Mouse (Mus musculus) kidney, embryonic 16.5 days (tissue): Measurements from ENCODE around the gene Tln1. TPM values are rescaled to one million over a fixed set of nuclear protein-coding genes. Genes with fewer than 3 reads are reported as not detected.
A peak's percentile ranks its signal among the peaks of the same experiment; 100 is the strongest.

Experiments
- ATAC-seq: fragments of 200-750 bp; cut with Nextera tagmentation; 2 replicates; pipeline ENCODE4 v1.8.0; 2017; ENCODE audit warnings: moderate TSS enrichment; ENCODE audit not compliant: low FRiP score, low TSS enrichment
- H3K27ac ChIP-seq: fragments of 300-500 bp; sonication (generic); 2 replicates; pipeline ENCODE4 v1.5.1; 2014; ENCODE audit warnings: low read length
- H3K27me3 ChIP-seq: fragments of 300-500 bp; sonication (generic); 2 replicates; pipeline ENCODE4 v1.6.1; 2014; ENCODE audit warnings: low read length, control low read depth, mixed read lengths; ENCODE audit not compliant: insufficient read depth
- H3K36me3 ChIP-seq: fragments of 300-500 bp; sonication (generic); 2 replicates; pipeline ENCODE4 v1.6.1; 2014; ENCODE audit warnings: low read length, control low read depth, mixed read lengths; ENCODE audit not compliant: insufficient read depth
- H3K4me1 ChIP-seq: fragments of 300-500 bp; sonication (generic); 2 replicates; pipeline ENCODE4 v1.6.1; 2014; ENCODE audit warnings: low read length, control low read depth, mixed read lengths; ENCODE audit not compliant: insufficient read depth
- H3K4me2 ChIP-seq: fragments of 300-500 bp; sonication (generic); replicated peaks from 2 replicates; pipeline ENCODE4 v1.6.1; 2014; ENCODE audit warnings: low read depth, low read length
- H3K4me3 ChIP-seq: fragments of 300-500 bp; sonication (generic); 2 replicates; pipeline ENCODE4 v1.5.1; 2014; ENCODE audit warnings: mild to moderate bottlenecking, low read length
- H3K9ac ChIP-seq: fragments of 300-500 bp; sonication (generic); replicated peaks from 2 replicates; pipeline ENCODE4 v1.6.1; 2014; ENCODE audit warnings: low read length
- H3K9me3 ChIP-seq: fragments of 300-500 bp; sonication (generic); 2 replicates; pipeline ENCODE4 v1.6.1; 2016; ENCODE audit warnings: low read length, control low read depth
- WGBS: fragments of 180-500 bp; shearing (Covaris S2); extraction: QIAGEN DNeasy Blood & Tissue Kit; methylation state at CpG from one replicate; pipeline ENCODE4 v1.1.7; 2014; 5-methylcytosine and 5-hydroxymethylcytosine counted together
- polyA plus RNA-seq: library from polyadenylated mRNA; unstranded; fragments of >200 nt; fragmentation: Nextera tagmentation; extraction: Ambion mirVana; gene quantifications from 2 replicates; pipeline ENCODE4 v1.2.1, GENCODE M21; 2015

Gene Tln1
- polyA plus RNA-seq, 1 experiment from 2014 or later = 66.5 TPM

- no peak for ATAC-seq
- H3K27ac ChIP-seq = no peak overlapping the region
- WGBS = 78% methylated on average over 19 of the region's 19 CpGs
Observed at GRCm38 (mm10) chr4:43511675-43512454, 50.6 kb downstream of the Tln1 start.

GRCm38 (mm10) chr4:43509109-43509508, 53.4 kb downstream of the Tln1 start:
- no peak overlapping the region for H3K27ac ChIP-seq
- H3K27me3 ChIP-seq = no peaks in the 10 kb centered on the region
- peak overlapping the region; percentile 88 for H3K4me2 ChIP-seq
- peaks cover 15% of the 10 kb centered on the region for H3K4me1 ChIP-seq
- H3K4me3 ChIP-seq = peak overlapping the region; percentile 57
- no peaks in the 10 kb centered on the region for H3K36me3 ChIP-seq
- 40% methylated on average over 9 of the region's 9 CpGs for WGBS
- no peak for ATAC-seq
- H3K9me3 ChIP-seq = no peaks in the 10 kb centered on the region
- peak overlapping the region; percentile 67 for H3K9ac ChIP-seq

More at GRCm38 (mm10) chr4:43511675-43512454, 50.6 kb downstream of the Tln1 start:
- no peak overlapping the region for H3K4me2 ChIP-seq
- no peak overlapping the region for H3K9ac ChIP-seq
- no peaks in the 10 kb centered on the region for H3K27me3 ChIP-seq
- peaks cover 15% of the 10 kb centered on the region for H3K4me1 ChIP-seq
- H3K9me3 ChIP-seq = no peaks in the 10 kb centered on the region
- no peak overlapping the region for H3K4me3 ChIP-seq
- H3K36me3 ChIP-seq = peaks cover 2% of the 10 kb centered on the region; the same call in 1 of the 2 replicates

GRCm38 (mm10) chr4:43508666-43508997, 53.9 kb downstream of the Tln1 start:
- Histone ChIP-seq H3K36me3 (no peaks in the 10 kb centered on the region), H3K4me2 (peak overlapping the region; percentile 88), H3K9ac (peak overlapping the region; percentile 67), H3K9me3 (no peaks in the 10 kb centered on the region), H3K4me1 (peaks cover 15% of the 10 kb centered on the region), H3K27ac (0 out of 2 replicates have a peak overlapping the region, but pooled peaks have one; percentile 8), H3K4me3 (peak overlapping the region; percentile 57), H3K27me3 (no peaks in the 10 kb centered on the region)
- ATAC-seq = peak; percentile 74
- 6% methylated on average over 13 of the region's 13 CpGs for WGBS

GRCm38 (mm10) chr4:43507938-43508665, 54.4 kb downstream of the Tln1 start:
- peak overlapping the region; percentile 57 for H3K4me3 ChIP-seq
- H3K4me2 ChIP-seq = peak overlapping the region; percentile 88
- H3K9ac ChIP-seq = peak overlapping the region; percentile 67
- WGBS = 8% methylated on average over 22 of the region's 22 CpGs
- H3K36me3 ChIP-seq = no peaks in the 10 kb centered on the region
- H3K9me3 ChIP-seq = no peaks in the 10 kb centered on the region
- H3K27me3 ChIP-seq = no peaks in the 10 kb centered on the region
- 0 out of 2 replicates have a peak overlapping the region, but pooled peaks have one; percentile 8 for H3K27ac ChIP-seq
- peaks cover 15% of the 10 kb centered on the region for H3K4me1 ChIP-seq
- peak; percentile 36 for ATAC-seq

- H3K4me3 ChIP-seq = peak within 1 kb of the TSS; percentile 57
- ATAC-seq = no peak
- 52% methylated on average over 9 of the region's 9 CpGs for WGBS
- H3K27me3 ChIP-seq = no peaks in the 10 kb centered on the region
- H3K4me2 ChIP-seq = peak within 1 kb of the TSS; percentile 88
- H3K27ac ChIP-seq = no peak within 1 kb of the TSS
- H3K9me3 ChIP-seq = no peaks in the 10 kb centered on the region
- no peaks in the 10 kb centered on the region for H3K36me3 ChIP-seq
- peak within 1 kb of the TSS; percentile 67; the same call in 1 of the 2 replicates for H3K9ac ChIP-seq
- peaks cover 15% of the 10 kb centered on the region for H3K4me1 ChIP-seq
Observed at GRCm38 (mm10) chr4:43506536-43507185, 55.8 kb downstream of the Tln1 start, which contains the start of gene Car9. Gene Car9, plus strand, starts transcription at chr4:43506966.

GRCm38 (mm10) chr4:43506074-43506473, 56.4 kb downstream of the Tln1 start:
- H3K27ac ChIP-seq = no peak overlapping the region
- WGBS = 85% methylated on average over 8 of the region's 8 CpGs
- H3K4me3 ChIP-seq = no peak overlapping the region
- no peaks in the 10 kb centered on the region for H3K36me3 ChIP-seq
- H3K4me2 ChIP-seq = no peak overlapping the region
- peaks cover 15% of the 10 kb centered on the region for H3K4me1 ChIP-seq
- no peaks in the 10 kb centered on the region for H3K9me3 ChIP-seq
- H3K9ac ChIP-seq = no peak overlapping the region
- no peaks in the 10 kb centered on the region for H3K27me3 ChIP-seq
- no peak for ATAC-seq

- peaks cover 20% of the 10 kb centered on the region for H3K4me1 ChIP-seq
- H3K4me3 ChIP-seq = no peak overlapping the region
- no peaks in the 10 kb centered on the region for H3K27me3 ChIP-seq
- no peak overlapping the region for H3K27ac ChIP-seq
- no peaks in the 10 kb centered on the region for H3K9me3 ChIP-seq
- H3K4me2 ChIP-seq = no peak overlapping the region
- H3K9ac ChIP-seq = no peak overlapping the region
- ATAC-seq = no peak
- 69% methylated on average over 4 of the region's 4 CpGs for WGBS
- no peaks in the 10 kb centered on the region for H3K36me3 ChIP-seq
Observed at GRCm38 (mm10) chr4:43504269-43504668, 58.2 kb downstream of the Tln1 start.

- H3K36me3 ChIP-seq = no peaks in the 10 kb centered on the region
- no peak overlapping the region for H3K27ac ChIP-seq
- H3K27me3 ChIP-seq = no peaks in the 10 kb centered on the region
- 71% methylated on average over 6 of the region's 6 CpGs for WGBS
- H3K4me1 ChIP-seq = peaks cover 19% of the 10 kb centered on the region
- no peak overlapping the region for H3K4me2 ChIP-seq
- H3K4me3 ChIP-seq = no peak overlapping the region
- no peak for ATAC-seq
- H3K9ac ChIP-seq = no peak overlapping the region
- H3K9me3 ChIP-seq = no peaks in the 10 kb centered on the region
Observed at GRCm38 (mm10) chr4:43503506-43503905, 59.0 kb downstream of the Tln1 start.

DNA sequence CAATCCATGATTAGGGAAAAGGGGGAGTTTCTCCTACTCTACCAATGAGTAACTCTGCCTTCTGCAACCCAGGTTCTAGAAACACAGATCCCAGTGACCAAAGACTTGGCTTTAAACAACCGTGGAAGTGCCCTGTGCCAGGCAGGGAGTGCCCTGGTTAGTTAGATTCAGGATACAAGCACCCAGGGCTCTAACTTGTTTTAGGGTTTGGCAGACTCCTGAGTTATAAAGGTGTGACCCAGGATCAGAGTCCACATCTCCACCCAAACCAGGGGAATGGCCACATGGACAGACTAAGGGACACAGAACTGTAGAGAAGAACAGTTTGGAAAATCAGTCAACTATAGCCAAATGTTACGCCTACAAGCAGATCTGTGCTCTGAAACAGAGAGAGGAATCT, 59.5 kb downstream of the Tln1 start:
- WGBS = 59% methylated on average over 2 of the region's 2 CpGs
- Histone ChIP-seq H3K27me3 (no peaks in the 10 kb centered on the region), H3K4me3 (no peak overlapping the region), H3K9me3 (no peaks in the 10 kb centered on the region), H3K27ac (no peak overlapping the region), H3K9ac (no peak overlapping the region), H3K4me2 (no peak overlapping the region), H3K36me3 (no peaks in the 10 kb centered on the region), H3K4me1 (peaks cover 21% of the 10 kb centered on the region)
- no peak for ATAC-seq
